Mouse (Mus musculus): ENCODE measurements around the gene Hyou1. TPM values are rescaled to one million over a fixed set of nuclear protein-coding genes. Genes with fewer than 3 reads are reported as not detected.
A peak's percentile ranks its signal among the peaks of the same experiment; 100 is the strongest.
"Not testable (repeated sequence)": the region's sequence is repeated elsewhere in the genome, so short reads cannot be mapped to it uniquely, and the experiment has no call there.

The Hyou1 gene
- polyA plus RNA-seq, 1 experiment from 2014 or later = 31.0 TPM

GRCm38 (mm10) chr9:44357207-44357606 is 22.1 kb upstream of the Hyou1 start:
- Histone ChIP-seq H3K4me1 (peaks cover 7% of the 10 kb centered on the region), H3K27ac (no peak overlapping the region), H3K36me3 (peaks cover 70% of the 10 kb centered on the region), H3K4me3 (no peak overlapping the region), H3K4me2 (replicated peaks) (no peak overlapping the region), H3K27me3 (replicated peaks) (no peaks in the 10 kb centered on the region), H3K9me3 (no peaks in the 10 kb centered on the region), H3K9ac (no peak overlapping the region)
- WGBS = 72% methylated on average over 4 of the region's 4 CpGs
- no peak for ATAC-seq (ENCODE audit: low FRiP score, low read depth)

- H3K27me3 ChIP-seq (replicated peaks) = no peaks in the 10 kb centered on the region
- peak within 1 kb of the TSS; percentile 83 for H3K9ac ChIP-seq
- H3K9me3 ChIP-seq = no peaks in the 10 kb centered on the region
- H3K27ac ChIP-seq = no peak within 1 kb of the TSS
- peak within 1 kb of the TSS; percentile 91 for H3K4me2 ChIP-seq (replicated peaks)
- H3K4me1 ChIP-seq = peaks cover 7% of the 10 kb centered on the region
- under 1% methylated on average over 44 of the region's 44 CpGs for WGBS
- peak; percentile 87 for ATAC-seq (ENCODE audit: low FRiP score, low read depth)
- H3K4me3 ChIP-seq = peak within 1 kb of the TSS; percentile 86
- H3K36me3 ChIP-seq = peaks cover 28% of the 10 kb centered on the region
Observed at GRCm38 (mm10) chr9:44361190-44361917, 17.9 kb upstream of the Hyou1 start, which contains the start of gene Vps11. Gene Vps11, minus strand, starts transcription at chr9:44361670.

GRCm38 (mm10) chr9:44361931-44362330 is 17.4 kb upstream of the Hyou1 start:
- H3K4me1 ChIP-seq; H3K9me3 ChIP-seq; ATAC-seq (ENCODE audit: low FRiP score, low read depth); H3K27ac ChIP-seq; H3K27me3 ChIP-seq (replicated peaks): not testable (repeated sequence)
- H3K4me3 ChIP-seq = peak overlapping the region; percentile 86
- peaks cover 23% of the 10 kb centered on the region for H3K36me3 ChIP-seq
- H3K4me2 ChIP-seq (replicated peaks) = peak overlapping the region; percentile 91
- 0 out of 2 replicates have a peak overlapping the region, but pooled peaks have one; percentile 83 for H3K9ac ChIP-seq
- 43% methylated on average over 4 of the region's 4 CpGs for WGBS

GRCm38 (mm10) chr9:44364480-44364879 is 14.8 kb upstream of the Hyou1 start:
- 67% methylated on average over 3 of the region's 3 CpGs for WGBS
- no peak overlapping the region for H3K4me3 ChIP-seq
- no peak overlapping the region for H3K4me2 ChIP-seq (replicated peaks)
- H3K9me3 ChIP-seq = no peaks in the 10 kb centered on the region
- peaks cover 7% of the 10 kb centered on the region for H3K4me1 ChIP-seq
- no peaks in the 10 kb centered on the region for H3K27me3 ChIP-seq (replicated peaks)
- ATAC-seq (ENCODE audit: low FRiP score, low read depth) = no peak
- H3K36me3 ChIP-seq = peaks cover 4% of the 10 kb centered on the region; the same call in 1 of the 2 replicates
- no peak overlapping the region for H3K9ac ChIP-seq
- no peak overlapping the region for H3K27ac ChIP-seq

GRCm38 (mm10) chr9:44373386-44373785 is 5.9 kb upstream of the Hyou1 start:
- Histone ChIP-seq H3K36me3 (no peaks in the 10 kb centered on the region), H3K27ac (no peak overlapping the region), H3K27me3 (replicated peaks) (no peaks in the 10 kb centered on the region), H3K4me2 (replicated peaks) (no peak overlapping the region), H3K4me3 (no peak overlapping the region), H3K9me3 (no peaks in the 10 kb centered on the region), H3K9ac (no peak overlapping the region), H3K4me1 (peaks cover 7% of the 10 kb centered on the region; the same call in 1 of the 2 replicates)
- no peak for ATAC-seq (ENCODE audit: low FRiP score, low read depth)

- Histone ChIP-seq H3K4me1 (peaks cover 21% of the 10 kb centered on the region), H3K27ac (no peak overlapping the region), H3K9me3 (no peaks in the 10 kb centered on the region), H3K27me3 (replicated peaks) (no peaks in the 10 kb centered on the region), H3K36me3 (peaks cover 2% of the 10 kb centered on the region; the same call in 1 of the 2 replicates), H3K4me3 (no peak overlapping the region), H3K9ac (no peak overlapping the region), H3K4me2 (replicated peaks) (no peak overlapping the region)
- 92% methylated on average over 6 of the region's 6 CpGs for WGBS
- no peak for ATAC-seq (ENCODE audit: low FRiP score, low read depth)
Observed at GRCm38 (mm10) chr9:44376141-44376540, 3.1 kb upstream of the Hyou1 start.

GRCm38 (mm10) chr9:44377335-44377734 is 2.0 kb upstream of the Hyou1 start:
- H3K9ac ChIP-seq; H3K9me3 ChIP-seq; H3K27ac ChIP-seq; H3K4me3 ChIP-seq; ATAC-seq (ENCODE audit: low FRiP score, low read depth); H3K4me2 ChIP-seq (replicated peaks); H3K27me3 ChIP-seq (replicated peaks): not testable (repeated sequence)
- Histone ChIP-seq H3K4me1 (peaks cover 21% of the 10 kb centered on the region), H3K36me3 (peaks cover 14% of the 10 kb centered on the region)
- 86% methylated on average over 2 of the region's 2 CpGs for WGBS

- peaks cover 21% of the 10 kb centered on the region for H3K4me1 ChIP-seq
- H3K36me3 ChIP-seq = peaks cover 23% of the 10 kb centered on the region
- peak overlapping the region; percentile 63 for H3K9ac ChIP-seq
- peak overlapping the region; percentile 89 for H3K4me2 ChIP-seq (replicated peaks)
- no peak for ATAC-seq (ENCODE audit: low FRiP score, low read depth)
- no peaks in the 10 kb centered on the region for H3K27me3 ChIP-seq (replicated peaks)
- 91% methylated on average over 5 of the region's 5 CpGs for WGBS
- H3K9me3 ChIP-seq = no peaks in the 10 kb centered on the region
- peak overlapping the region; percentile 88 for H3K4me3 ChIP-seq
- H3K27ac ChIP-seq = 0 out of 2 replicates have a peak overlapping the region, but pooled peaks have one; percentile 62
Observed at GRCm38 (mm10) chr9:44378153-44378730, 1.0 kb upstream of the Hyou1 start.

- H3K4me1 ChIP-seq = peaks cover 21% of the 10 kb centered on the region
- H3K9ac ChIP-seq = peak overlapping the region; percentile 89
- H3K9me3 ChIP-seq = no peaks in the 10 kb centered on the region
- H3K4me2 ChIP-seq (replicated peaks) = peak overlapping the region; percentile 89
- 12% methylated on average over 15 of the region's 15 CpGs for WGBS
- H3K36me3 ChIP-seq = peaks cover 39% of the 10 kb centered on the region
- H3K4me3 ChIP-seq = peak overlapping the region; percentile 88
- ATAC-seq (ENCODE audit: low FRiP score, low read depth) = peak; percentile 38
- H3K27ac ChIP-seq = peak overlapping the region; percentile 54
- H3K27me3 ChIP-seq (replicated peaks) = no peaks in the 10 kb centered on the region
Observed at GRCm38 (mm10) chr9:44379862-44380261, 572 bp downstream of the Hyou1 start.

GRCm38 (mm10) chr9:44384596-44384995 is 5.3 kb downstream of the Hyou1 start:
- no peak overlapping the region for H3K4me3 ChIP-seq
- H3K9ac ChIP-seq = no peak overlapping the region
- no peak for ATAC-seq (ENCODE audit: low FRiP score, low read depth)
- no peaks in the 10 kb centered on the region for H3K9me3 ChIP-seq
- peaks cover 85% of the 10 kb centered on the region for H3K36me3 ChIP-seq
- peaks cover 13% of the 10 kb centered on the region for H3K4me1 ChIP-seq
- no peaks in the 10 kb centered on the region for H3K27me3 ChIP-seq (replicated peaks)
- H3K4me2 ChIP-seq (replicated peaks) = no peak overlapping the region
- H3K27ac ChIP-seq = no peak overlapping the region
- WGBS = 94% methylated on average over 13 of the region's 13 CpGs

- peaks cover 94% of the 10 kb centered on the region for H3K36me3 ChIP-seq
- H3K4me2 ChIP-seq (replicated peaks) = no peak overlapping the region
- no peak overlapping the region for H3K27ac ChIP-seq
- H3K9me3 ChIP-seq = no peaks in the 10 kb centered on the region
- H3K4me1 ChIP-seq = no peaks in the 10 kb centered on the region
- 85% methylated on average over 3 of the region's 3 CpGs for WGBS
- no peak overlapping the region for H3K4me3 ChIP-seq
- H3K9ac ChIP-seq = no peak overlapping the region
- H3K27me3 ChIP-seq (replicated peaks) = no peaks in the 10 kb centered on the region
- no peak for ATAC-seq (ENCODE audit: low FRiP score, low read depth)
Observed at GRCm38 (mm10) chr9:44387221-44387620, 7.9 kb downstream of the Hyou1 start.

GRCm38 (mm10) chr9:44389273-44389672 is 10.0 kb downstream of the Hyou1 start:
- ATAC-seq (ENCODE audit: low FRiP score, low read depth) = no peak
- H3K9me3 ChIP-seq = no peaks in the 10 kb centered on the region

More at GRCm38 (mm10) chr9:44389273-44389672, 10.0 kb downstream of the Hyou1 start:
- Histone ChIP-seq H3K27ac (no peak overlapping the region), H3K27me3 (replicated peaks) (no peaks in the 10 kb centered on the region), H3K9ac (no peak overlapping the region), H3K4me2 (replicated peaks) (no peak overlapping the region), H3K36me3 (peaks cover 78% of the 10 kb centered on the region), H3K4me3 (no peak overlapping the region), H3K4me1 (no peaks in the 10 kb centered on the region)
- 68% methylated on average over 8 of the region's 8 CpGs for WGBS

Measured in neural tube, embryonic 12.5 days (tissue).